Mouse (Mus musculus) mesoderm, embryonic 11.5 days (tissue): ENCODE results near the gene Ptgs2.

Experiments used
- DNase-seq: peaks from one replicate; pipeline ENCODE4 v3.0.0-alpha.2; 2012; ENCODE audit warnings: low read depth, low spot score

The Ptgs2 gene

DNA sequence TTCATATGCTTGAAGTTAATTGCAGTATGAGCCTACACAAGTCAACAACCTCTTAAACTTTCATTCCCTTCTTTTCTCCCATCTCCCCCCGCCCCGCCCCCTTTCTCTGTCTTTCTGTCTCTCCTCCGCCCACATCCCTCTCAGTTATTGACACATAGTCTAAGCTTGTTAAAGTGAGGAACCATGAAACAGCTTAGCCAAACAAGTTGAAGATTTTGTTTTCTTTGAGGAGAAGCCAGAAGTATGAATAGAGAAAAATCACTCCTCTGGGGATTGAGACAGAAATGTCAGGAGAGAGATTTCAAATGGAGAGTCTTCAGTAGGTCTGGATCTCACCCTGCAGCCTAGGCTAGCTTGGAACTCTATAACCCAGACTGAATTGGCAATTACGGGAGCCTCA is 47.4 kb downstream of the Ptgs2 start:
- DNase-seq = no peak

DNA sequence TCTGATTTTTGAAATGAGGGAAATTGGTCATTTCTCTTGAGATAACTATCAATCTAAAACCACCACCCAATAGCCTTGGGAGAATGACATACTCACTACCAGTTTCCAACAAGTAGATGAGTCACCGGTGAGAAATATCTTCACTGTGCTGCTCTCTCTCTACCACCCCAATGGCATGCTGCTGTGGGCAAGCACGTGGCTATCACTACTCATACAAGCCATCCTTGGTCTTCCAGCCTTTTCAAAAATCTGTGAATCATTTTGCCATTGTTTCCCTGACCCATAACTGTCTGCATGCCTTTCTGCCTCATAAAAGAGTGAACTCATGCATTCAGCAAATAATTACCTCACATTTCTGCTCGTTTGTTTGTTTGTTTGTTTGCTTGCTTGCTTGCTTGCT is 51.6 kb downstream of the Ptgs2 start:
- no peak for DNase-seq
